Mouse (Mus musculus): ENCODE results near the gene Ccdc81. TPM values are rescaled to one million over a fixed set of nuclear protein-coding genes. Genes with fewer than 3 reads are reported as not detected.
A peak's percentile ranks its signal among the peaks of the same experiment; 100 is the strongest.

The Ccdc81 gene
- polyA plus RNA-seq, 1 experiment from 2014 or later, result 0.04 TPM

- no peaks in the 10 kb centered on the region for H3K27me3 ChIP-seq (replicated peaks; ENCODE audit: control insufficient read depth, insufficient read depth, low read length)
- no peak for TF ChIP-seq CTCF (IDR thresholded peaks at IDR 0.05; ENCODE audit: low read depth)
- no peak overlapping the region for H3K4me2 ChIP-seq (replicated peaks; ENCODE audit: low read depth)
- H3K36me3 ChIP-seq (ENCODE audit: control insufficient read depth, insufficient read depth), result no peaks in the 10 kb centered on the region
- H3K4me3 ChIP-seq (ENCODE audit: low read depth, low read length), result no peak overlapping the region
- H3K4me1 ChIP-seq (replicated peaks; ENCODE audit: control insufficient read depth, insufficient read depth, low read length), result no peaks in the 10 kb centered on the region
- 87% methylated on average over 5 of the region's 5 CpGs for WGBS
- H3K27ac ChIP-seq (ENCODE audit: low read depth, low read length), result no peak overlapping the region
- ATAC-seq, result no peak
- H3K9me3 ChIP-seq (ENCODE audit: control insufficient read depth), result no peaks in the 10 kb centered on the region
- H3K9ac ChIP-seq (ENCODE audit: low read depth, low read length), result no peak overlapping the region
These were observed 50.3 kb downstream of the Ccdc81 start for GRCm38 (mm10) chr7:89853131-89853530.

GRCm38 (mm10) chr7:89852158-89853095 lies 51.0 kb downstream of the Ccdc81 start:
- Histone ChIP-seq H3K27ac (ENCODE audit: low read depth, low read length) (no peak overlapping the region), H3K27me3 (replicated peaks; ENCODE audit: control insufficient read depth, insufficient read depth, low read length) (no peaks in the 10 kb centered on the region), H3K4me1 (replicated peaks; ENCODE audit: control insufficient read depth, insufficient read depth, low read length) (no peaks in the 10 kb centered on the region), H3K9ac (ENCODE audit: low read depth, low read length) (no peak overlapping the region), H3K4me2 (replicated peaks; ENCODE audit: low read depth) (no peak overlapping the region), H3K36me3 (ENCODE audit: control insufficient read depth, insufficient read depth) (no peaks in the 10 kb centered on the region), H3K9me3 (ENCODE audit: control insufficient read depth) (no peaks in the 10 kb centered on the region), H3K4me3 (ENCODE audit: low read depth, low read length) (no peak overlapping the region)
- ATAC-seq, result no peak
- WGBS, result 53% methylated on average over 10 of the region's 10 CpGs
- TF ChIP-seq CTCF (IDR thresholded peaks at IDR 0.05; ENCODE audit: low read depth), result no peak

- Histone ChIP-seq H3K27me3 (replicated peaks; ENCODE audit: control insufficient read depth, insufficient read depth, low read length) (no peaks in the 10 kb centered on the region), H3K36me3 (ENCODE audit: control insufficient read depth, insufficient read depth) (no peaks in the 10 kb centered on the region), H3K4me3 (ENCODE audit: low read depth, low read length) (no peak overlapping the region), H3K9me3 (ENCODE audit: control insufficient read depth) (no peaks in the 10 kb centered on the region), H3K27ac (ENCODE audit: low read depth, low read length) (no peak overlapping the region), H3K9ac (ENCODE audit: low read depth, low read length) (no peak overlapping the region), H3K4me2 (replicated peaks; ENCODE audit: low read depth) (no peak overlapping the region), H3K4me1 (replicated peaks; ENCODE audit: control insufficient read depth, insufficient read depth, low read length) (no peaks in the 10 kb centered on the region)
- no peak for TF ChIP-seq CTCF (IDR thresholded peaks at IDR 0.05; ENCODE audit: low read depth)
- WGBS, result 67% methylated on average over 3 of the region's 3 CpGs
- no peak for ATAC-seq
These were observed 52.9 kb downstream of the Ccdc81 start for GRCm38 (mm10) chr7:89850510-89850909.

GRCm38 (mm10) chr7:89845669-89846068 lies 57.8 kb downstream of the Ccdc81 start:
- Histone ChIP-seq H3K27me3 (replicated peaks; ENCODE audit: control insufficient read depth, insufficient read depth, low read length) (no peaks in the 10 kb centered on the region), H3K4me3 (ENCODE audit: low read depth, low read length) (no peak overlapping the region), H3K9me3 (ENCODE audit: control insufficient read depth) (no peaks in the 10 kb centered on the region), H3K9ac (ENCODE audit: low read depth, low read length) (no peak overlapping the region), H3K4me1 (replicated peaks; ENCODE audit: control insufficient read depth, insufficient read depth, low read length) (no peaks in the 10 kb centered on the region), H3K4me2 (replicated peaks; ENCODE audit: low read depth) (no peak overlapping the region), H3K27ac (ENCODE audit: low read depth, low read length) (no peak overlapping the region), H3K36me3 (ENCODE audit: control insufficient read depth, insufficient read depth) (no peaks in the 10 kb centered on the region)
- WGBS, result 72% methylated on average over 4 of the region's 4 CpGs
- ATAC-seq, result no peak
- no peak for TF ChIP-seq CTCF (IDR thresholded peaks at IDR 0.05; ENCODE audit: low read depth)

- Histone ChIP-seq H3K36me3 (ENCODE audit: control insufficient read depth, insufficient read depth) (no peaks in the 10 kb centered on the region), H3K4me3 (ENCODE audit: low read depth, low read length) (no peak overlapping the region), H3K9me3 (ENCODE audit: control insufficient read depth) (no peaks in the 10 kb centered on the region), H3K9ac (ENCODE audit: low read depth, low read length) (no peak overlapping the region), H3K4me1 (replicated peaks; ENCODE audit: control insufficient read depth, insufficient read depth, low read length) (no peaks in the 10 kb centered on the region), H3K4me2 (replicated peaks; ENCODE audit: low read depth) (no peak overlapping the region), H3K27me3 (replicated peaks; ENCODE audit: control insufficient read depth, insufficient read depth, low read length) (no peaks in the 10 kb centered on the region), H3K27ac (ENCODE audit: low read depth, low read length) (no peak overlapping the region)
- ATAC-seq, result no peak
- WGBS, result 34% methylated on average over 6 of the region's 6 CpGs
- TF ChIP-seq CTCF (IDR thresholded peaks at IDR 0.05; ENCODE audit: low read depth), result peak; percentile 83
These were observed 59.9 kb downstream of the Ccdc81 start for GRCm38 (mm10) chr7:89843533-89843932.

- no peak overlapping the region for H3K9ac ChIP-seq (ENCODE audit: low read depth, low read length)
- ATAC-seq, result no peak
- TF ChIP-seq CTCF (IDR thresholded peaks at IDR 0.05; ENCODE audit: low read depth), result no peak
- no peak overlapping the region for H3K4me3 ChIP-seq (ENCODE audit: low read depth, low read length)
- H3K27me3 ChIP-seq (replicated peaks; ENCODE audit: control insufficient read depth, insufficient read depth, low read length), result no peaks in the 10 kb centered on the region
- H3K36me3 ChIP-seq (ENCODE audit: control insufficient read depth, insufficient read depth), result no peaks in the 10 kb centered on the region
- H3K4me2 ChIP-seq (replicated peaks; ENCODE audit: low read depth), result no peak overlapping the region
- WGBS, result 70% methylated on average over 6 of the region's 6 CpGs
- no peak overlapping the region for H3K27ac ChIP-seq (ENCODE audit: low read depth, low read length)
- no peaks in the 10 kb centered on the region for H3K4me1 ChIP-seq (replicated peaks; ENCODE audit: control insufficient read depth, insufficient read depth, low read length)
- H3K9me3 ChIP-seq (ENCODE audit: control insufficient read depth), result no peaks in the 10 kb centered on the region
These were observed 60.3 kb downstream of the Ccdc81 start for GRCm38 (mm10) chr7:89843121-89843520.
